Mouse (Mus musculus): Measurements from ENCODE around the gene Abcb5. TPM values are rescaled to one million over a fixed set of nuclear protein-coding genes. Genes with fewer than 3 reads are reported as not detected.

Abcb5 gene
- polyA plus RNA-seq, 1 experiment from 2014 or later = not detected

- no peaks in the 10 kb centered on the region for H3K9me3 ChIP-seq (ENCODE audit: control insufficient read depth, low read length)
- H3K4me1 ChIP-seq (replicated peaks; ENCODE audit: control insufficient read depth, insufficient read depth, low read length) = no peaks in the 10 kb centered on the region
- H3K27ac ChIP-seq = no peak overlapping the region
- no peaks in the 10 kb centered on the region for H3K27me3 ChIP-seq (ENCODE audit: control insufficient read depth, insufficient read depth, low read length)
- no peak overlapping the region for H3K4me3 ChIP-seq (replicated peaks; ENCODE audit: low read length)
- no peak overlapping the region for H3K9ac ChIP-seq
- ATAC-seq (ENCODE audit: low FRiP score) (no peak), DNase-seq (ENCODE audit: low spot score) (no peak)
- no peak overlapping the region for H3K4me2 ChIP-seq (replicated peaks)
- 54% methylated on average over 5 of the region's 5 CpGs for WGBS
- no peaks in the 10 kb centered on the region for H3K36me3 ChIP-seq (replicated peaks; ENCODE audit: control insufficient read depth, insufficient read depth)
Measured at GRCm38 (mm10) chr12:118902249-118902648, 64.0 kb downstream of the Abcb5 start.

- no peak overlapping the region for H3K4me3 ChIP-seq (replicated peaks; ENCODE audit: low read length)
- no peaks in the 10 kb centered on the region for H3K36me3 ChIP-seq (replicated peaks; ENCODE audit: control insufficient read depth, insufficient read depth)
- no peak for DNase-seq (ENCODE audit: low spot score)
- ATAC-seq (ENCODE audit: low FRiP score) = no peak
- 92% methylated on average over 2 of the region's 2 CpGs for whole genome bisulfite sequencing
- H3K4me2 ChIP-seq (replicated peaks) = no peak overlapping the region
- H3K27ac ChIP-seq = no peak overlapping the region
- no peaks in the 10 kb centered on the region for H3K4me1 ChIP-seq (replicated peaks; ENCODE audit: control insufficient read depth, insufficient read depth, low read length)
- H3K27me3 ChIP-seq (ENCODE audit: control insufficient read depth, insufficient read depth, low read length) = no peaks in the 10 kb centered on the region
- H3K9ac ChIP-seq = no peak overlapping the region
- H3K9me3 ChIP-seq (ENCODE audit: control insufficient read depth, low read length) = no peaks in the 10 kb centered on the region
Measured at GRCm38 (mm10) chr12:118887964-118888363, 78.3 kb downstream of the Abcb5 start.

- Histone ChIP-seq H3K4me2 (replicated peaks) (no peak overlapping the region), H3K27me3 (ENCODE audit: control insufficient read depth, insufficient read depth, low read length) (no peaks in the 10 kb centered on the region), H3K4me3 (replicated peaks; ENCODE audit: low read length) (no peak overlapping the region), H3K4me1 (replicated peaks; ENCODE audit: control insufficient read depth, insufficient read depth, low read length) (no peaks in the 10 kb centered on the region), H3K36me3 (replicated peaks; ENCODE audit: control insufficient read depth, insufficient read depth) (no peaks in the 10 kb centered on the region), H3K9ac (no peak overlapping the region), H3K27ac (no peak overlapping the region), H3K9me3 (ENCODE audit: control insufficient read depth, low read length) (no peaks in the 10 kb centered on the region)
- DNase-seq (ENCODE audit: low spot score) (no peak), ATAC-seq (ENCODE audit: low FRiP score) (no peak)
Measured at GRCm38 (mm10) chr12:118882790-118883189, 83.4 kb downstream of the Abcb5 start.

GRCm38 (mm10) chr12:118872673-118873072 lies 93.5 kb downstream of the Abcb5 start:
- no peak overlapping the region for H3K4me3 ChIP-seq (replicated peaks; ENCODE audit: low read length)
- no peaks in the 10 kb centered on the region for H3K9me3 ChIP-seq (ENCODE audit: control insufficient read depth, low read length)
- no peak overlapping the region for H3K9ac ChIP-seq
- H3K4me2 ChIP-seq (replicated peaks) = no peak overlapping the region
- H3K27ac ChIP-seq = no peak overlapping the region
- H3K36me3 ChIP-seq (replicated peaks; ENCODE audit: control insufficient read depth, insufficient read depth) = no peaks in the 10 kb centered on the region
- H3K27me3 ChIP-seq (ENCODE audit: control insufficient read depth, insufficient read depth, low read length) = no peaks in the 10 kb centered on the region
- no peaks in the 10 kb centered on the region for H3K4me1 ChIP-seq (replicated peaks; ENCODE audit: control insufficient read depth, insufficient read depth, low read length)
- ATAC-seq (ENCODE audit: low FRiP score) (no peak), DNase-seq (ENCODE audit: low spot score) (no peak)
- 68% methylated on average over 8 of the region's 8 CpGs for WGBS

- Histone ChIP-seq H3K4me1 (replicated peaks; ENCODE audit: control insufficient read depth, insufficient read depth, low read length) (peaks cover 7% of the 10 kb centered on the region), H3K4me3 (replicated peaks; ENCODE audit: low read length) (no peak overlapping the region), H3K36me3 (replicated peaks; ENCODE audit: control insufficient read depth, insufficient read depth) (no peaks in the 10 kb centered on the region), H3K9me3 (ENCODE audit: control insufficient read depth, low read length) (no peaks in the 10 kb centered on the region), H3K27me3 (ENCODE audit: control insufficient read depth, insufficient read depth, low read length) (peaks cover 77% of the 10 kb centered on the region), H3K9ac (no peak overlapping the region), H3K27ac (no peak overlapping the region), H3K4me2 (replicated peaks) (no peak overlapping the region)
- no peak for ATAC-seq (ENCODE audit: low FRiP score)
- WGBS = 4% methylated on average over 7 of the region's 7 CpGs
- DNase-seq (ENCODE audit: low spot score) = no peak
Measured at GRCm38 (mm10) chr12:118856151-118856550, 110.1 kb downstream of the Abcb5 start.

GRCm38 (mm10) chr12:118854831-118855453 lies 111.3 kb downstream of the Abcb5 start:
- WGBS = under 1% methylated on average over 34 of the region's 34 CpGs
- Histone ChIP-seq H3K4me3 (replicated peaks; ENCODE audit: low read length) (peak overlapping the region; percentile 38), H3K27me3 (ENCODE audit: control insufficient read depth, insufficient read depth, low read length) (peaks cover 89% of the 10 kb centered on the region), H3K9me3 (ENCODE audit: control insufficient read depth, low read length) (no peaks in the 10 kb centered on the region), H3K4me2 (replicated peaks) (peak overlapping the region; percentile 75), H3K4me1 (replicated peaks; ENCODE audit: control insufficient read depth, insufficient read depth, low read length) (peaks cover 7% of the 10 kb centered on the region), H3K36me3 (replicated peaks; ENCODE audit: control insufficient read depth, insufficient read depth) (no peaks in the 10 kb centered on the region), H3K9ac (peak overlapping the region; percentile 57; the same call in 1 of the 2 replicates), H3K27ac (no peak overlapping the region)
- ATAC-seq (ENCODE audit: low FRiP score) = peak; percentile 97
- peak; percentile 79 for DNase-seq (ENCODE audit: low spot score)

GRCm38 (mm10) chr12:118854401-118854800 lies 111.8 kb downstream of the Abcb5 start:
- H3K27me3 ChIP-seq (ENCODE audit: control insufficient read depth, insufficient read depth, low read length) = peaks cover 89% of the 10 kb centered on the region
- ATAC-seq (ENCODE audit: low FRiP score) (no peak), DNase-seq (ENCODE audit: low spot score) (no peak)

GRCm38 (mm10) chr12:118853331-118853730 lies 112.9 kb downstream of the Abcb5 start:
- Histone ChIP-seq H3K9ac (no peak overlapping the region), H3K4me2 (replicated peaks) (peak overlapping the region; percentile 30), H3K27me3 (ENCODE audit: control insufficient read depth, insufficient read depth, low read length) (peaks cover 92% of the 10 kb centered on the region), H3K4me3 (replicated peaks; ENCODE audit: low read length) (no peak overlapping the region; the same call in 1 of the 2 replicates), H3K36me3 (replicated peaks; ENCODE audit: control insufficient read depth, insufficient read depth) (no peaks in the 10 kb centered on the region), H3K27ac (no peak overlapping the region), H3K4me1 (replicated peaks; ENCODE audit: control insufficient read depth, insufficient read depth, low read length) (peaks cover 7% of the 10 kb centered on the region), H3K9me3 (ENCODE audit: control insufficient read depth, low read length) (no peaks in the 10 kb centered on the region)
- no peak for ATAC-seq (ENCODE audit: low FRiP score)
- DNase-seq (ENCODE audit: low spot score) = no peak
- 6% methylated on average over 3 of the region's 3 CpGs for WGBS

More at GRCm38 (mm10) chr12:118854401-118854800, 111.8 kb downstream of the Abcb5 start:
- H3K4me3 ChIP-seq (replicated peaks; ENCODE audit: low read length) = peak overlapping the region; percentile 38
- 3% methylated on average over 10 of the region's 10 CpGs for WGBS
- H3K9ac ChIP-seq = peak overlapping the region; percentile 57; the same call in 1 of the 2 replicates
- peak overlapping the region; percentile 75 for H3K4me2 ChIP-seq (replicated peaks)
- no peak overlapping the region for H3K27ac ChIP-seq
- H3K9me3 ChIP-seq (ENCODE audit: control insufficient read depth, low read length) = no peaks in the 10 kb centered on the region
- H3K36me3 ChIP-seq (replicated peaks; ENCODE audit: control insufficient read depth, insufficient read depth) = no peaks in the 10 kb centered on the region
- peaks cover 7% of the 10 kb centered on the region for H3K4me1 ChIP-seq (replicated peaks; ENCODE audit: control insufficient read depth, insufficient read depth, low read length)

GRCm38 (mm10) chr12:118850851-118851410 lies 115.3 kb downstream of the Abcb5 start:
- Histone ChIP-seq H3K27ac (no peak overlapping the region), H3K9me3 (ENCODE audit: control insufficient read depth, low read length) (no peaks in the 10 kb centered on the region), H3K4me3 (replicated peaks; ENCODE audit: low read length) (peak overlapping the region; percentile 40), H3K36me3 (replicated peaks; ENCODE audit: control insufficient read depth, insufficient read depth) (no peaks in the 10 kb centered on the region), H3K4me2 (replicated peaks) (no peak overlapping the region), H3K27me3 (ENCODE audit: control insufficient read depth, insufficient read depth, low read length) (peaks cover 93% of the 10 kb centered on the region), H3K4me1 (replicated peaks; ENCODE audit: control insufficient read depth, insufficient read depth, low read length) (peaks cover 17% of the 10 kb centered on the region), H3K9ac (no peak overlapping the region)
- DNase-seq (ENCODE audit: low spot score) (no peak), ATAC-seq (ENCODE audit: low FRiP score) (no peak)
- 13% methylated on average over 12 of the region's 12 CpGs for WGBS

Measured in hindbrain, embryonic 14.5 days (tissue).